Mouse (Mus musculus): ENCODE results near the gene Efnb2. TPM values are rescaled to one million over a fixed set of nuclear protein-coding genes. Genes with fewer than 3 reads are reported as not detected.

The Efnb2 gene
- total RNA-seq, 2 experiments from 2014 or later: 67.0 to 82.2 TPM

DNA sequence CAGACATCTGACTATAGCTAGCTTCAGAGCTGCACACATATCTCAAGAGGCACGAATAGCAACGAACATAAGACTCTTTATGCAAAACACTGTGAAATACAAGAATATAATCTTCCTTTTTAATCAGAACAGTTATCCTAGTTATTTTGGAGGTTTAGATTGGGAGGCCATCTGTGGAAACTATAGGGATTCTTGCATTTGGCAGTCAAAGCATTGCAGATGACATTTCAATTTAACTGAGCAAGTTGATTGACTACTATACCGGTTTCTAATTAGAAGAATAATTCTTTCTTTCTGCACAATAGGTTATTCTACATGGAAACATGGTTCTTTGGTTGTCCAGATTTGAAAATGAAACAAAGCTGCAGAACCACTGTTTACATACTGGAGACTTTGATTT, 38.6 kb downstream of the Efnb2 start:
- DNase-seq (ENCODE audit: low spot score in 2 of 2): no peak
- intact Hi-C loops (cut with DNase I): no loop called here

DNA sequence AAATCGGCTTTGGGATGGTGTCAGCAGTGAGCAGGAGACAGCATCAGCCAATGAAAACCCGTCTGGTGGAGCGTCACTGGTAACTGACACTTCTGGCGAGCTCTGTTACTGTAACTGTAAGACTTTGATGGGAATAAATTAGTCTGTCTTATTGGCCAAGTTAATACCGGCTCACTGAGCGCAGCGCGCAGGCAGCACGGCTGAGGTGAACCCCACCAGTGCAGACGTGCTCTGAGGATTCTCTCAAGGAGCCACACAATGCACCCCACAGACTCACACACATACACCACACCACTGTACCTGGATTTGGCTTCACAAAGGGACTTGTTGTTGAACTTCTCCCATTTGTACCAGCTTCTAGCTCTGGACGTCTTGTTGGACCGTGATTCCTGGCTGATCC, 39.0 kb downstream of the Efnb2 start:
- DNase-seq (ENCODE audit: low spot score in 2 of 2): peak in 1 of 2 experiments; percentile 28
- intact Hi-C loops (cut with DNase I): no loop called here

DNA sequence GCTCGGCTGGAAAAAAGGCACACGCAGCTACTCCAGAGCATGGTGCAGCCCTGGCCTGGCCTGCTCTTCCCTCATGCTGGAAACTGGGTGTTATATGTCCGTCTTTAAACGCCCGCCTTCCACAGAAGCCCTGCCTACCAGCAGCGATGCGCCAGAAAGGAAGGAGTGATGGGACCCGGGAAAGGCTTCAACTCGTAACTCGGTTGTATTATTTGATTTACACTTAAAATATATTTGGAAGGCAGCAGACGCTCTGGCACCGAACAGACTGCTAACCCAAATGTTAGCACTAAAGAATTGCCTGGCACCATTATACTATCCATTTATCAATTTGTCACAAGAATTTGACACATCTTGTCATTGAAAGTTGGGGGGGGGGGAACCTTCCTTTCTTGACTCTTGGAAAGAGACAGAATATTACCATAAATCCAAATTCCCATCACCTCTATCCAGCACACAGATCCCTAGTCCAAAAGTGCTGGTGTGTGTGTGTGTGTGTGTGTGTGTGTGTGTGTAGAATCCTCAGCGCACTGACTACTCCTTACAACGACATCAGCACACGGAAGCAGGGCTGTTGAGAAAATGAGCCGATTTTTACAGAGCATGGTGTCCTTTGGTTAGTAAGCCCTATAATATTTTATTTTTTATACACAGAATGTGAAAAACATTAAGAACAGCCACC, 39.7 kb downstream of the Efnb2 start:
- DNase-seq (ENCODE audit: low spot score in 2 of 2): peak in 1 of 2 experiments; percentile 50

DNA sequence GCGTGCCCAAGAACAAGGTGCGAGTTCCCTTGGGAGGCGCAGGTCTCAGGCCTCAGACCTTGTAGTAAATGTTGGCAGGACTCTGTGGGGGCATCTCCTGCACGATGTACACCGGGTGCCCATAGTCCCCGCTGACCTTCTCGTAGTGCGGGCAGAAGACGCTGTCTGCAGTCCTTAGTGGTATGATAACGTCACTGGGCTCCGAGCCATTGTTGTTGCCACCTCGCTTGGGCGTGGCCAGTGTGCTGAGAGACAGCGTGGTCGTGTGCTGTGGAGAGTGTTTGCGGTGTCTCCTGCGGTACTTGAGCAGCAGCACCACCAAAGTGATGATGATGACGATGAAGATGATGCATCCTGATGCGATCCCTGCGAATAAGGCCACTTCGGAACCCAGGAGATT, 40.5 kb downstream of the Efnb2 start:
- DNase-seq (ENCODE audit: low spot score in 2 of 2): peak in 1 of 2 experiments; percentile 50
- intact Hi-C loops (cut with DNase I): no loop called here

More for the DNA sequence above, 39.7 kb downstream of the Efnb2 start:
- intact Hi-C loops (cut with DNase I): no loop called here

DNA sequence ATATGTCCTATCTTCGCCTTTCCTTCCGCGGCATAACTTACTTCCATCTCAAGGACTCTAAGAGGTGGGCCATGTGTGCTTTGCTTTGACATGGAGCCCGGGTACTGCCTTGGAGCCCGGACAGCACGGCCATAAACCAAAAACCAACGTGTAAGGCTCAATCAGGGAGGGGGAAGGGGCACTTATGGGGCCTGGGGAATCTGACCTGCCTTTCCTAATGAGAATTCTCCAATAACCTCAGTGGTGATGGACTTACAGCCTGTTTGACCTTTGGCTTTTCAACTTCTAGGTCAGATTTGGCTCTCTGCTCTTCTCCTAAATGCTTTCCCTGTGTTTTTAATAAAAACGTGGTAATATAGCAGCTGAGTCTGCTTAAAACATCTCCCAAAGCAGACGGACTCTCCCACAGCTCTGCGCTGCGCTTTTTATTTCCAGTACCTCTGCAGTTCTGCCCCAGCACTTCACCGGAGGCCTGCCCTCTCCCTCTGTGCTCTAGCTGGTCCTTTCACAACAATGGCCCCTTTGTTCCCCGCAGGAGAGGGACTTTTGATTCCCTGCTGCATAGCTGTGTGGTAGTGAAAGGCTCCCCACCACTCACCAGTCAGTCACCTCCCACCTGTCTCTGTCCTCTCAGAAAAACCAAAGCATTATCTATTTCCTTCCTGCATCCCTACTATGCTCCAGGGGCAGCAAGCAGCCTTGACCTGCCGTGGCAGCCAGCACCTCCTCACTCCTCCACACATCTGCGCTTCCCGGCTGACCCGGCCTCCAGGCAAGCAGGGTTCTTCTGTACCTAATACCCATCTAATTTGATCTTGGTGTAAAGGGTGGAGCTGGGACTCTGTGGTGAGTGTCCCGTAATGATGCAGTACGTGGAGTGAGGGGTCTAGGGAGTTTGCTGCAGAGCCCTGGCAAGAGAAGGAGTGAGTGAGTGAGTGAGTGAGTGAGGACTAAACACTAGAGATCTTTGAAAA, 41.5 kb downstream of the Efnb2 start:
- DNase-seq (ENCODE audit: low spot score in 2 of 2): no peak
- intact Hi-C loops (cut with DNase I): no loop called here

DNA sequence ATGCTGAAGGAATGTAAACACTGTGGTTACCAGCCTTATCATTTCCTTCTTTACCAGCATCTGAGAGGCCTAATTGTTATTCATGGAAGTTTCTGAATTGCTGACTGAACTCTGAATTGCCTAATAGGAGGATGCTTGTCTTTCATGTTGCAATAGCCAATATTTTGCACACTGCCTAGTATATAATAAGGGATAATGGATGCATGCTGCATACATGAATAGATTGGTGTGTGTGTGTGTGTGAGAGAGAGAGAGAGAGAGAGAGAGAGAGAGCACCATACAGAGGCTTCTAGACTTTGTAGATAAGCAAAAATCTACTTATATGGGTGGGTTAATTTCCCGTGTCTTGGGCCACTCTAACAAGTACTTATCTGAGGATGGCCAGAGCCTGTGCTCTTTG, 47.2 kb downstream of the Efnb2 start:
- no peak for DNase-seq (ENCODE audit: low spot score in 2 of 2)
- intact Hi-C loops (cut with DNase I): no loop called here

DNA sequence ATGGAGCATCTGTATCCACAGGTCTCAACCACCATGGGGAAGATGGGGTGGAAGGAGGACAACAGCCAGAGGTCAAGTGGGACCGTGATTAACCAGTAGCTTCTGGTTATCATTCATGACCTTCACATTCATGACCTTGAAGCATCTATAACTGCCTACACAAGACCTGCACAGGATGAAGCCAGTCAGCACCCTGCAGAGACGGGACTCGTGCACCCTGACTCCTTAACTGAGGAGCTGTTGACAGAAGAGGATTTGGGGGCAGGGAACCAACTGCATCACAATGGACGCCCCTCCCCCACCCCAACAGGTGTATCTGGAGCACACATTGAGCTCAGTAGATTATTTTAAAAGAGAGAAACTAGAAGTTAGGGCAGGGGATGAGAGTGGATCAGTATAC, 49.1 kb downstream of the Efnb2 start:
- no peak for DNase-seq (ENCODE audit: low spot score in 2 of 2)
- intact Hi-C loops (cut with DNase I): no loop called here

DNA sequence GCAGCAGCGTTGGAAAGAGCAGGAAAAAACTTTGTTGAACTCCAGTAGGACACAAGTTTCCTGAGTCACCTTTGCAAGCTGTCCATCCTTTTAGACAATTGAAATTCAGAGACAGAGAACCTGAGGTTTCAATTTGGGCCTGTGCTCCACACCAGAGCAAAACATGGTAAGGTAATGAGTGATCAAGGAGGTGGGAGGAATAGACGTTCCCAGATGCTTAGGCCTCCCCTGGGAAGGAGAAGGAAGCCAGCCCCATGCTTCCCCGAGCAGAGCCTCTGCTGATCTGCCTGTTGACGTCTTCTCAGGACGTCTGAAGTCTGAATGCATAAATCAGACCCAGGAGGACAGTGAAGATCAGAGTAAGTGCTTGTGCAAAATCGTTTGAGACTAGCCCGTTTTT, 51.3 kb downstream of the Efnb2 start:
- no peak for DNase-seq (ENCODE audit: low spot score in 2 of 2)
- intact Hi-C loops (cut with DNase I): no loop called here

DNA sequence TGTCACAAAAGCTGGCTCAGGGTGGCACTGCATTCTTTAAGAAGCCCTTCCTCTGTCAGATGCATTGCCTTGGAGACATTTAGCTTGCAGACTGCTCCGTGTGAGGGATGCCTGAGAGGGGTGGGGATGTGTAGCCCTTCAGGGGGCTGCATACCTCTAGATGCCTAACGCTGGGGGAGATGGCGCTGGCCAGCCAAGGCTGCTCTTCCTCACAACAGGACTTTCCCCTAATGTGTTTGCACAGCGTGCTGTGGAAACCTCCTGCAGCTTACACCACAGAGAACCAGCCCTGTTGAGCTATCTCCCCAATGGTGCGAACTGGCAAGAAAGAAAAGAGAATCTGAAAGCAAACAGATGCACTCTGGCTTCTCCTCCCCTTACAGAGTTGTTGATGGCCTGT, 51.9 kb downstream of the Efnb2 start:
- DNase-seq (ENCODE audit: low spot score in 2 of 2): no peak
- intact Hi-C loops (cut with DNase I): no loop called here

DNA sequence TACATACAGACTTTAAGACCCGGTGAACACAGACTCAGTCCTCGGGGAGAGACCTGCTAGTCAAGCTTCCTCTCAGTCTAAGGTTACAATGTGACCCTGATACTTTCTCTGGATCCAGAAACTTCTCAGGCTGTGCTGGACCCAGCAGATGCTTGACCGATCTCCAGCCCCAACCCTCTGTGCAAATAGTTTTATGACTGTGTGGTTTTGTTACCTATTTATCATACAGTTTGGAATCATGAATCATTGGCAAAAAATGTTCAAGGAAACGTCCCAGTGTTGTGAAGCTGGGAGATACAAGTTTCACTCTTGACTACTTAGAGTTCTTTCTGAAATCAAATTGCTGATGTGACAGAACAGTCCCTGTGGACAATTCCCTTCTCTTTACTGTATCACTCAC, 55.4 kb downstream of the Efnb2 start:
- intact Hi-C loops (cut with DNase I): no loop called here
- no peak for DNase-seq (ENCODE audit: low spot score in 2 of 2)

DNA sequence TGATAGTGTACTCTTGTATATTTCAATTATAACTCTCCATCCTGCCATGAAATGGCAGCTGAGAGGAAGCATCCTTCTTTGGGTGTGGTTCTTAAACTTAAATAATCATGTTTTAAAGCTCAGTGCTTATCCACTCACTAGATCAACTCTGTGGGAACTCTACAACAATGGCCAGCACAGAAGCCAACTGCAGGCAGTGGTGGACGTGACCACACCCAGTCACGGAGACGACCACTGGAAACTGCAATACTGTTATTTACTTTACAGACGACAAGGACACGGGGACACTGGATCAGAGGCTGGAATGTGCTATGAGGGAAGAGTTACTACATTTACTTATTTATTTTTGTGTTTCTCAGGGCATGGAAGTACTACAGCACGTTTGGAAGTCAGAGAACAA, 57.2 kb downstream of the Efnb2 start:
- intact Hi-C loops (cut with DNase I): no loop called here
- no peak for DNase-seq (ENCODE audit: low spot score in 2 of 2)

DNA sequence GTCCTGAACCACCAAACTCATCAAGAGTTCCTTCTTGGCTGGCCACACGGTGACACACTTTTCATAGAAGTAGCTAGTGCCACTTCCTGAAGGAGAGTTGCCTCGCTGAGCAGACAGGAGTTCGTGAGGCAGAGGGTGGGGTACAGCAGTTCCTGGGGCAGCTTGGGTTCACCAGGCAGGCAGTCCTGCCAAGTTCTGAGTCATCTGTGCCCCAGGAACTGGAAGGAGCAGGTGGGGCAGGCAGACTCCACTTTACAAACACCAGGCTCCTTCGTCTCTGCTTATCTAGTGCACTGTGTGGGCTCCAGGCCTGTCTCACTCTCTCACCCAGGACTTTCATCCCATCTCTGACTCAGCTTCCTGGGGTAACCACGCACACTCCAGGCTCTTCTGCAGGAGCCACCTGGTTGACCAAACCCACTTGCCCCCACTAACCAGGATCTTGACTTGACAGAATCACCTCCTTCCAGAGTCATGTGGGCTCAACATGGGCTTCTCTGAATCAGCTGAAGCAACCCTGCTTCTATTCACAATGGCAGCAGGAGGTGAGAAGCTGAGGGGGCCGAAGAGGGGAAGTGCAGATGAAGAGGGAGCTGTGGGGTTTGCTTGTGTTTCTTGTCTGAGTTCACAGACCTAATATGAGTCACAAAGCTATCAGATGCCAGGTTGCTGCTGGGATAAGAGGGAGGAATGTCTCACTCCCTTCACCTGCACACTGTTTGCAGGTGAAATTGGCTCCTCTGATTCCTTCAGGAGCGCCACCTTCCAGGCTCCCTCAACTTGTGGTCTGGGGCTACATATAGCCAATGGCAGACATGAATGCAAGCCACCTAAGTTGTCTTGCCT, 58.2 kb downstream of the Efnb2 start:
- intact Hi-C loops (cut with DNase I): no loop called here
- no peak for DNase-seq (ENCODE audit: low spot score in 2 of 2)

DNA sequence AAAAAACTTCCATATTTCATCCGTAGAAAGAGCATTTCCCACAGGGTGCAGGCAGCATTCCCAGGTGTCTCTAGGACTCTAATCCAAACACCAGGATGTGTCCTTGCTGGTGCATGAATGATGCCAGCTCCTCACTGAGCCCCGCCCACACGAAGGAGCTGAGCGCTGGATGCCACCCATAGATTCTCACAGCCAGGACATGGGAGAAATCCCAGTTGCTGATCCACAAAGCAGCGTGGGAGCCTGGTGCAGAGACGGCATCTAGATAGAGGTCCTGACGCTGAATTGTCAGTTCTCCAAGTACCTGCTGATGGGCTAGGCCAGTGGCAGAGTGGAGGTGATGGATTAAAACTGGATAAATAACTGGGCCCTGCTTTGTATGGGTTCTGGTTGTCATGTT, 61.1 kb downstream of the Efnb2 start:
- no peak for DNase-seq (ENCODE audit: low spot score in 2 of 2)
- intact Hi-C loops (cut with DNase I): no loop called here

DNA sequence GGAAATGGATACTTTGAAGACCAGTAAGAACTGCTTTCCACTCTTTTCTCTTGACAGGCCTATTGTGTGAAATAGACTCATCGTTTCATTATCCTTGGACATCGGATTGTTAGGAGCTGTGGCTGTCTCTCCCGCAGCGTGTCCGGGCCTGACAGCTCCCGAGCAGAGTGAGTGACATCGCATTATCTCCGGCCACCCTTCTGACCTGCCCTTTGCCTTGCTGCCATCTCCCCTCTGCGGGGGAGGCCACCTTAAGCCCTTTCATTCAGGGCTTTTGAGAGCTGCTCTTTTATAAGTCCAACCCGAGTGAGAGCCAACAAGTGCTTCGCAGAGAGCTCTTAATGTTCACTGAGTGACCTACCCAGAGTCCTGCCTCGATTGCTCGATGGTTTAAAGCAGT, 63.6 kb downstream of the Efnb2 start:
- intact Hi-C loops (cut with DNase I): no loop called here
- no peak for DNase-seq (ENCODE audit: low spot score in 2 of 2)

DNA sequence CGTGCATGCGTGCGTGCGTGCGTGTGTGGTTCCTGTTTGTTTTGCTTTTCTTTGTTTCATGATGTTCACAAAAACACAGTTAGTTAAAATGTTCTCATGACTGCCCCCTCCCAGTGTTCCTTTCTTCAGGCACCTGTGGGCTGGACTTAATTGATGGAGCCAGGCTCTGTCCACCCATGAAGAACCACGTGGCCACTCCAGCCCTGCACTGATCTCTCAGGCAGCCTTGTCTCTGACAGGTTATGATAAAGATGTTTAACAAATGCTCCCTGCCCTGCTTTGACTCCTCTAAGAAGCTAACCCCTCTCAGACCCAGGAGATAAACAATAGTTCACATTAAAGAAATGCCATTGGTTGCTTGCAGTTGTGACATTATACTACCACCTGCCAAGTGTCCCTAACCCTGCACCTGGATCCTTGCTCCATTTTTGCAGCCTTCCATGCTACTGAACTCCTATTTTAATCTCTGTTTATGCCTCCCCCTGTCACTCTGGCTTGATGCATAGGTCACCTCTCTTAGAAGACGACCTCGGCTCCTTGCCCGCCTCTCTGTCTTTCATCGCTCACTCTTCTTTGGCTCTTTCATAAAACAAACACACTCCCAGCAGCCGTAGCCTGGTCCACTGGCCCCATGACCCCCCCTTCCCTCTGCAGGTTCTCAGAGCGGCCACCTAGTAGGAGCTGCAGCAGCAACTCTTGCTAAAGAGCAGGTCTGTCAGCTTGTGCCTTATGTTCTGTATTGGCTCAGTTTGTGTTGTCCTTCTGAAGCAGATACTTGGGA, 65.0 kb downstream of the Efnb2 start:
- intact Hi-C loops (cut with DNase I): no loop called here
- DNase-seq (ENCODE audit: low spot score in 2 of 2): no peak

DNA sequence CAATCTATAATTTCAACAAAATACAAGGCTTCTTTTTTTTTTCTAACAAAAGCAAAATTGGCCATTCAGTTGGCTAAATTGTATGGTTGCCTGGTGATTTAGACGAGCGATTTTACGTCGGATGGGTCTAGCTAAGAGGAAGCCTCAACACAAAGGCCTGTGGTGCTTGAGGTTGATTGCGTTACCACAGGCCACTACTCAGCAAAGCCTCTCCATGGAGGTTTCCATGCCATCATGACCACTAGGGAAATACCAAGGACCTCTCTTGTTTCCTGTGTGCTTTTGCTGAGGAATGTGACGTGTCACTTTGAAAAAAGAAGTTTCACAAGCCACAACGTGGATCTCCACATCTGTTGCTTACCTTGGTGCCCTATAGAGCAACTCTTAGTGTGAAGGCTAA, 67.2 kb downstream of the Efnb2 start:
- no peak for DNase-seq (ENCODE audit: low spot score in 2 of 2)
- intact Hi-C loops (cut with DNase I): no loop called here

DNA sequence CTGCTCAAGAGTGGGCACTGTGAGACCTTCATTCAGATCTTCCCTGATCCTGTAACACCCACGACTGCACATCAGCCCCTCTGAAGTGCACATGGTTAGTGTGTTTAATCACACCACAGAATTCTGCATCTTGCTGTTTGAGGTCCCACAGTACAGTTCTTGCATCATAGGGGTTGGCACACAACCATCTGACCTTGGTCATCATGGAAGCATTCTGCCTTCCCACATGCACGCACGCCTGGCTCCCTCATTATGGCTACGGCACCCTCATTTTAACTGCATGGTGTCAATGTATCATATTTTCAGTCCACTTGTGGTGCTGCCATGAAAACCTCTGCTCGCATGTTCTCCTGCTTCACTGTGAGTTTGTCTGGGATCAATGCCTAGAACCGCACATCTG, 67.7 kb downstream of the Efnb2 start:
- no peak for DNase-seq (ENCODE audit: low spot score in 2 of 2)
- intact Hi-C loops (cut with DNase I): no loop called here

DNA sequence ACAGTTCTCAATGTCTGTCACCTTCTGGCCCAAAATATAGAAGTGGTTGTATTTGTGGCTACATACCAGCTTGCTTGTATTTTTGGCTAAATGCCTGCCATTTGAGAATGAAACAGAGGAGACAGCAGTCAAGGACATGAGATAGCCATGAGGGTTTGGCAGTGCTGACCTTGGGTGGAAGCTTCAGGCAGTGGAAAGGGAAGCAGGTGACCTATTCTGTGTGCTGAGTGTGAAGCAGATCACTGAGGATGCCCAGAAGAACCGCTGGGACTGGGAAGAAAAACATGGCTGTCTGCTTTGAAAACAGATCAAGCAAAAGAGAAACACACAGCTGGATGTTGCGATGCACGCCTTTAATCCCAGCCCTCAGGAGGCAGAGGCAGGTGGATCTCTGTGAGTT, 68.7 kb downstream of the Efnb2 start:
- intact Hi-C loops (cut with DNase I): no loop called here

DNA sequence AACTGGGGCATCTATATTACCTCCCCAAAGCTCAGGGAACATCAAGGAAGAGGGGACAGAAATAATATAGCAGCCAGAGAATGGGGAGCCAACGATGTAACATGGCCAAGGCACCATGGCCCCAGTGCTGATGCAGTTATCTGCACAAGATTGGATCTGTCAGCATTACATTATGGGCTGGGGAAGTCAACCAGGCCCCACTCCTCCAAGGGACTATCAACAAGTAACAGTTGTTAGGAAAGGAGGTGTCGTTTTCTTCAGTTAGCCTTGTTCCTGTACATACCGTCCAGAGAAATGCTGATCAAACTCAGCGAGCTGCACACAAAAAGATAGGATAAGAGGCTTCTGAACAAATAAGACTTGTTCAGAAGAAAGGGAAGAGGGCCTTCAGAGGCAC, 77.1 kb downstream of the Efnb2 start:
- DNase-seq (ENCODE audit: low spot score in 2 of 2): no peak
- intact Hi-C loops (cut with DNase I): no loop called here

More for the DNA sequence above, 68.7 kb downstream of the Efnb2 start:
- no peak for DNase-seq (ENCODE audit: low spot score in 2 of 2)
